ENCODE assay signal across 9 mouse cellular contexts in the genomic region with DNA sequence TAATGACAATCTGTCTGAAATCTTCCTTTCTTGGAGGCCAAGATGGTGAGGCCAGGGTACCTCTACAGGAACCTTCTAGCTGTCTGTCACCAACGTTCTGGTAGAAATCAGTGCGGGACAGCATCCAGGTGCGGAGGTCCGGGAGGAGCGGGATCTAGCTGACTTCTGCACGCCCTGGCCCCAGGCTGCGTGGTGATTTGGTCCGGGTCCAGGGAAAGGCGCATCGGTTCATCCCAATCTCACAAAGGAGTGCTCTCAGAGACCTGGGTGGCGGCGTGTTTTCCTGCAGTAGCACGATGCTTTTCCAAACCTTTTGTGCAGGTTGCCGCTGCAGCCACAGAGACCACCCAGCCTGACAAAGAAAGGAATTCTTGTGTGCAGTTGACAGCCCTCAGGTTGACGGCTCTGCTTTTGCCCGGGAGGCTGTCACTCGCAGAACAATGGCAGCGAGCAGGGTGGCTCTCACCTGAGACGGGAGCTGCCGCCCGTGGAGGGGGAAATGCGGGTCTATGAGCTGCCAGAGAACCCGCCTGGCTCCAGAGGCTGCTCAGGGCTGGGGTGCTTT. TPM values are rescaled to one million over a fixed set of nuclear protein-coding genes. Genes with fewer than 3 reads are reported as not detected.
DNase-seq lines count a peak whose midpoint lies in the region; ATAC-seq lines count a peak whose summit lies in the region.
"Had no signal": no experiment of that assay in that cellular context is flagged by ENCODE, and none has a peak within 500 bp of the region (broad histone marks: within the 10 kb centered on the region; RNA-seq: fewer than 3 reads in every experiment).

No protein-coding gene starts in this region.

- DNase-seq in left cerebral cortex, postnatal 10 days (ENCODE audit: extremely low spot score in 1 of 2, low spot score in 2 of 2) = peak; percentile 9 to 38
- no peak for DNase-seq in left cerebral cortex, postnatal 14 days (ENCODE audit: low spot score in 2 of 2)
- DNase-seq in cerebellum, postnatal 10 days = peak; percentile 69 to 77
- DNase-seq in liver, embryonic 13.5 days = no peak
- DNase-seq in gastrocnemius, adult 18-20 months (ENCODE audit: low spot score) = no peak
- DNase-seq in frontal cortex, postnatal 36 days (ENCODE audit: low spot score in 2 of 2) = no peak

- 11% methylated on average over 23 of the region's 23 CpGs for WGBS in heart, embryonic 15.5 days
- WGBS in liver, embryonic 13.5 days (ENCODE audit: insufficient replicate concordance) = 15% methylated on average over 23 of the region's 23 CpGs

- H3K27ac ChIP-seq in heart, embryonic 15.5 days = no peak overlapping the region
- no peak overlapping the region for H3K27ac ChIP-seq in liver, embryonic 13.5 days
- H3K27ac ChIP-seq: liver, embryonic 15.5 days had no signal

- peak overlapping the region; percentile 23 for H3K4me3 ChIP-seq in heart, embryonic 15.5 days
- H3K4me3 ChIP-seq in liver, embryonic 13.5 days (replicated peaks) = no peak overlapping the region
- H3K4me3 ChIP-seq: liver, embryonic 15.5 days had no signal

- ATAC-seq in heart, embryonic 15.5 days (replicated peaks; ENCODE audit: insufficient number of reproducible peaks, insufficient read depth, low FRiP score, low read depth) = no peak
- ATAC-seq in liver, embryonic 13.5 days (ENCODE audit: low read depth) = no peak
- ATAC-seq in monocyte, adult 5-6 weeks (replicated peaks; ENCODE audit: insufficient number of reproducible peaks, low FRiP score, low TSS enrichment, poor library complexity, severe bottlenecking) = no peak

- intact Hi-C loops in left cerebral cortex, postnatal 10 days (cut with DNase I) = loop anchor here (5.0 to 10.0 kb wide), 3 partner anchors 142 to 260 kb away; partner anchors contain the start of gene Foxe1
- intact Hi-C loops in left cerebral cortex, postnatal 14 days (cut with DNase I) = loop anchor here (2.0 to 5.0 kb wide), 2 partner anchors 140 to 172 kb away; partner anchors contain the start of gene Foxe1

- H3K4me1 ChIP-seq in heart, embryonic 15.5 days (replicated peaks) = peaks cover 8% of the 10 kb centered on the region
- H3K4me1 ChIP-seq in liver, embryonic 13.5 days (replicated peaks) = 0 out of 2 replicates have a peak, but pooled peaks cover 4% of the 10 kb centered on the region

- no peaks in the 10 kb centered on the region for H3K9me3 ChIP-seq in heart, embryonic 15.5 days (replicated peaks)
- 0 out of 2 replicates have a peak, but pooled peaks cover 3% of the 10 kb centered on the region for H3K9me3 ChIP-seq in liver, embryonic 13.5 days (replicated peaks)
- H3K9me3 ChIP-seq: liver, embryonic 15.5 days had no signal

- H3K9ac ChIP-seq in heart, embryonic 15.5 days = 0 out of 2 replicates have a peak overlapping the region, but pooled peaks have one; percentile 19
- no peak overlapping the region for H3K9ac ChIP-seq in liver, embryonic 13.5 days
- H3K9ac ChIP-seq: liver, embryonic 15.5 days had no signal

- H3K27me3 ChIP-seq in heart, embryonic 15.5 days = peaks cover 32% of the 10 kb centered on the region
- peaks cover 51% of the 10 kb centered on the region for H3K27me3 ChIP-seq in liver, embryonic 13.5 days

- H3K4me2 ChIP-seq in heart, embryonic 15.5 days = peak overlapping the region; percentile 58
- H3K4me2 ChIP-seq in liver, embryonic 13.5 days = peak overlapping the region; percentile 30; the same call in 1 of the 2 replicates
- H3K4me2 ChIP-seq: liver, embryonic 15.5 days had no signal

- H3K36me3 ChIP-seq in heart, embryonic 15.5 days = no peaks in the 10 kb centered on the region
- H3K36me3 ChIP-seq in liver, embryonic 13.5 days = no peaks in the 10 kb centered on the region
- H3K36me3 ChIP-seq: liver, embryonic 15.5 days had no signal

RNA-seq across cellular contexts. Expression of gene Xpa, which starts 6.5 kb away (rescaled TPM):
- 10 to 100 TPM; 14.6 to 16.2 TPM for total RNA-seq in left cerebral cortex, postnatal 10 days (2021)
- total RNA-seq in left cerebral cortex, postnatal 14 days (2021) = 10 to 100 TPM; 11.5 to 11.8 TPM
- polyA plus RNA-seq in heart, embryonic 15.5 days (2015; fragmentation: Nextera tagmentation; extraction: Ambion mirVana) = 13.9 and 15.5 TPM in 2 replicates
- 7.9 and 9.7 TPM in 2 replicates for polyA plus RNA-seq in liver, embryonic 13.5 days (2015; fragmentation: Nextera tagmentation; extraction: Ambion mirVana)
- total RNA-seq in monocyte, adult 5-6 weeks (2017) = 71.4 to 82.4 TPM (median 75.9 TPM) in 3 replicates
- 1 to 10 TPM; 5.8 to 6.7 TPM for total RNA-seq in gastrocnemius, adult 18-20 months (2021)

Comparison
In these comparisons a context has a peak if more than half of its experiments do, and no peak if none do; other contexts are left out.
1. DNase-seq: peak in left cerebral cortex, postnatal 10 days (2 of 2) and cerebellum, postnatal 10 days (2 of 2); none in left cerebral cortex, postnatal 14 days (0 of 2), liver, embryonic 13.5 days (single experiment), gastrocnemius, adult 18-20 months (single experiment) and frontal cortex, postnatal 36 days (0 of 2).